Mouse (Mus musculus): Measurements from ENCODE around the gene Tiam1. TPM values are rescaled to one million over a fixed set of nuclear protein-coding genes. Genes with fewer than 3 reads are reported as not detected.
A peak's percentile ranks its signal among the peaks of the same experiment; 100 is the strongest.

The Tiam1 gene
- polyA plus RNA-seq, 1 experiment from 2014 or later, result 29.0 TPM

GRCm38 (mm10) chr16:90128361-90128760, 15.2 kb downstream of the Tiam1 start:
- H3K9ac ChIP-seq, result no peak overlapping the region
- peaks cover 35% of the 10 kb centered on the region for H3K4me1 ChIP-seq (replicated peaks)
- H3K9me3 ChIP-seq, result no peaks in the 10 kb centered on the region
- H3K27ac ChIP-seq, result peak overlapping the region; percentile 35
- no peak overlapping the region for H3K4me2 ChIP-seq
- H3K36me3 ChIP-seq, result no peaks in the 10 kb centered on the region; the same call in 1 of the 2 replicates
- no peak overlapping the region for H3K4me3 ChIP-seq
- no peaks in the 10 kb centered on the region for H3K27me3 ChIP-seq
- 55% methylated on average over 8 of the region's 8 CpGs for WGBS
- ATAC-seq (ENCODE audit: low FRiP score), result no peak

- no peak overlapping the region for H3K27ac ChIP-seq
- H3K36me3 ChIP-seq, result no peaks in the 10 kb centered on the region; the same call in 1 of the 2 replicates
- H3K4me3 ChIP-seq, result no peak overlapping the region
- H3K4me2 ChIP-seq, result no peak overlapping the region
- 80% methylated on average over 21 of the region's 21 CpGs for WGBS
- H3K9me3 ChIP-seq, result peaks cover under 1% of the 10 kb centered on the region; the same call in 1 of the 2 replicates
- H3K4me1 ChIP-seq (replicated peaks), result peaks cover 32% of the 10 kb centered on the region
- H3K9ac ChIP-seq, result no peak overlapping the region
- no peak for ATAC-seq (ENCODE audit: low FRiP score)
- no peaks in the 10 kb centered on the region for H3K27me3 ChIP-seq
These were observed 18.0 kb downstream of the Tiam1 start for GRCm38 (mm10) chr16:90125318-90126314.

- peaks cover 5% of the 10 kb centered on the region; the same call in 1 of the 2 replicates for H3K9me3 ChIP-seq
- H3K27ac ChIP-seq, result no peak overlapping the region
- ATAC-seq (ENCODE audit: low FRiP score), result no peak
- peaks cover 20% of the 10 kb centered on the region for H3K4me1 ChIP-seq (replicated peaks)
- 88% methylated on average over 6 of the region's 6 CpGs for WGBS
- no peak overlapping the region for H3K9ac ChIP-seq
- H3K27me3 ChIP-seq, result no peaks in the 10 kb centered on the region
- H3K4me2 ChIP-seq, result no peak overlapping the region
- no peak overlapping the region for H3K4me3 ChIP-seq
- H3K36me3 ChIP-seq, result peaks cover 3% of the 10 kb centered on the region; the same call in 1 of the 2 replicates
These were observed 20.5 kb downstream of the Tiam1 start for GRCm38 (mm10) chr16:90123091-90123490.

- H3K9me3 ChIP-seq, result peaks cover 5% of the 10 kb centered on the region; the same call in 1 of the 2 replicates
- no peak overlapping the region for H3K9ac ChIP-seq
- 93% methylated on average over 9 of the region's 9 CpGs for whole genome bisulfite sequencing
- H3K27me3 ChIP-seq, result no peaks in the 10 kb centered on the region
- no peak for ATAC-seq (ENCODE audit: low FRiP score)
- H3K27ac ChIP-seq, result no peak overlapping the region
- no peak overlapping the region for H3K4me2 ChIP-seq
- peaks cover 23% of the 10 kb centered on the region for H3K4me1 ChIP-seq (replicated peaks)
- peaks cover 3% of the 10 kb centered on the region; the same call in 1 of the 2 replicates for H3K36me3 ChIP-seq
- H3K4me3 ChIP-seq, result no peak overlapping the region
These were observed 21.1 kb downstream of the Tiam1 start for GRCm38 (mm10) chr16:90122439-90122838.

GRCm38 (mm10) chr16:90121799-90122198, 21.8 kb downstream of the Tiam1 start:
- Histone ChIP-seq H3K9me3 (peaks cover 5% of the 10 kb centered on the region; the same call in 1 of the 2 replicates), H3K4me2 (no peak overlapping the region), H3K36me3 (peaks cover 3% of the 10 kb centered on the region; the same call in 1 of the 2 replicates), H3K9ac (no peak overlapping the region), H3K27me3 (no peaks in the 10 kb centered on the region), H3K4me1 (replicated peaks) (peaks cover 20% of the 10 kb centered on the region), H3K27ac (no peak overlapping the region), H3K4me3 (no peak overlapping the region)
- no peak for ATAC-seq (ENCODE audit: low FRiP score)
- WGBS, result 97% methylated on average over 13 of the region's 13 CpGs

GRCm38 (mm10) chr16:90119969-90120368, 23.6 kb downstream of the Tiam1 start:
- H3K27ac ChIP-seq, result no peak overlapping the region
- H3K27me3 ChIP-seq, result no peaks in the 10 kb centered on the region
- H3K4me1 ChIP-seq (replicated peaks), result 0 out of 2 replicates have a peak, but pooled peaks cover 10% of the 10 kb centered on the region
- H3K36me3 ChIP-seq, result 0 out of 2 replicates have a peak, but pooled peaks cover 3% of the 10 kb centered on the region
- H3K9me3 ChIP-seq, result peaks cover 5% of the 10 kb centered on the region; the same call in 1 of the 2 replicates
- H3K9ac ChIP-seq, result no peak overlapping the region
- no peak overlapping the region for H3K4me3 ChIP-seq
- H3K4me2 ChIP-seq, result no peak overlapping the region
- ATAC-seq (ENCODE audit: low FRiP score), result no peak
- 95% methylated on average over 4 of the region's 4 CpGs for WGBS

- 93% methylated on average over 13 of the region's 13 CpGs for WGBS
These were observed 26.9 kb downstream of the Tiam1 start for GRCm38 (mm10) chr16:90116637-90117182.

GRCm38 (mm10) chr16:90112577-90113155, 30.9 kb downstream of the Tiam1 start:
- no peak overlapping the region for H3K4me2 ChIP-seq
- no peak for ATAC-seq (ENCODE audit: low FRiP score)
- H3K36me3 ChIP-seq, result no peaks in the 10 kb centered on the region
- H3K27me3 ChIP-seq, result no peaks in the 10 kb centered on the region
- H3K9me3 ChIP-seq, result no peaks in the 10 kb centered on the region
- WGBS, result 95% methylated on average over 11 of the region's 11 CpGs
- no peak overlapping the region for H3K27ac ChIP-seq
- H3K4me3 ChIP-seq, result no peak overlapping the region
- H3K4me1 ChIP-seq (replicated peaks), result no peaks in the 10 kb centered on the region
- H3K9ac ChIP-seq, result no peak overlapping the region

More at GRCm38 (mm10) chr16:90116637-90117182, 26.9 kb downstream of the Tiam1 start:
- no peak overlapping the region for H3K4me2 ChIP-seq
- H3K27ac ChIP-seq, result no peak overlapping the region
- 0 out of 2 replicates have a peak, but pooled peaks cover 3% of the 10 kb centered on the region for H3K36me3 ChIP-seq
- H3K4me1 ChIP-seq (replicated peaks), result 0 out of 2 replicates have a peak, but pooled peaks cover 5% of the 10 kb centered on the region
- H3K9me3 ChIP-seq, result peaks cover 5% of the 10 kb centered on the region; the same call in 1 of the 2 replicates
- no peak for ATAC-seq (ENCODE audit: low FRiP score)
- no peaks in the 10 kb centered on the region for H3K27me3 ChIP-seq
- H3K4me3 ChIP-seq, result no peak overlapping the region
- H3K9ac ChIP-seq, result no peak overlapping the region

GRCm38 (mm10) chr16:90109500-90109899, 34.1 kb downstream of the Tiam1 start:
- H3K36me3 ChIP-seq, result no peaks in the 10 kb centered on the region
- no peaks in the 10 kb centered on the region for H3K27me3 ChIP-seq
- H3K9me3 ChIP-seq, result no peaks in the 10 kb centered on the region
- no peak overlapping the region for H3K4me2 ChIP-seq
- no peak overlapping the region for H3K9ac ChIP-seq
- peaks cover 7% of the 10 kb centered on the region for H3K4me1 ChIP-seq (replicated peaks)
- WGBS, result 45% methylated on average over 2 of the region's 3 CpGs
- H3K27ac ChIP-seq, result no peak overlapping the region
- H3K4me3 ChIP-seq, result no peak overlapping the region
- ATAC-seq (ENCODE audit: low FRiP score), result no peak

- Histone ChIP-seq H3K4me3 (no peak overlapping the region), H3K27me3 (no peaks in the 10 kb centered on the region), H3K4me1 (replicated peaks) (peaks cover 19% of the 10 kb centered on the region), H3K4me2 (no peak overlapping the region), H3K27ac (no peak overlapping the region), H3K36me3 (no peaks in the 10 kb centered on the region), H3K9ac (no peak overlapping the region), H3K9me3 (no peaks in the 10 kb centered on the region)
- WGBS, result 73% methylated on average over 15 of the region's 15 CpGs
- no peak for ATAC-seq (ENCODE audit: low FRiP score)
These were observed 38.7 kb downstream of the Tiam1 start for GRCm38 (mm10) chr16:90104714-90105459.

GRCm38 (mm10) chr16:90103726-90104125, 39.8 kb downstream of the Tiam1 start:
- no peak overlapping the region for H3K4me2 ChIP-seq
- H3K9ac ChIP-seq, result no peak overlapping the region
- H3K27ac ChIP-seq, result no peak overlapping the region
- H3K4me3 ChIP-seq, result no peak overlapping the region
- 79% methylated on average over 2 of the region's 2 CpGs for WGBS
- H3K36me3 ChIP-seq, result no peaks in the 10 kb centered on the region
- H3K4me1 ChIP-seq (replicated peaks), result peaks cover 25% of the 10 kb centered on the region
- no peak for ATAC-seq (ENCODE audit: low FRiP score)
- H3K9me3 ChIP-seq, result no peaks in the 10 kb centered on the region
- H3K27me3 ChIP-seq, result no peaks in the 10 kb centered on the region

Measured in hindbrain, embryonic 13.5 days (tissue).